Mouse (Mus musculus): ENCODE results near the gene Dcaf8.

DNA sequence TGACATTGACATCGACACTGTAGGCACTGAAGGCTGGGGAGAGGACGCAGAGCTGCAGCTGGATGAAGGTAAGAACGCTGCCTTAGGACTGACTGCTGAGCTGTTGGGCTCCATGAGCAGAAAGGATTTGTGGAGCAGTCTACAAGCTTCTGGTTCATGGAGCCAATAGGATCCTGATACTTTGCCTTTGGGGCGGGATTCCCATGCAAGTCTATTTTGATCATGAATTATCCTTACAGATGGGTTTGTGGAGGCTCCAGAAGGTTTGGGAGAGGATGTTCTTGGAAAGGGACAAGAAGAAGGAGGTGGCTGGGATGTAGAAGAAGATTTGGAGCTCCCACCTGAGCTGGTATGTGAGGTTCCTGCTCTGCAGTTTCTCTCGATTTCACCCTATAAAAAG, 30.9 kb upstream of the Dcaf8 start:
- no peak for TF ChIP-seq CTCF (IDR thresholded peaks at IDR 0.05; ENCODE audit: low read depth)
- TF ChIP-seq EP300 (IDR thresholded peaks at IDR 0.05; ENCODE audit: low read depth): no peak

Data from liver, postnatal 0 days (tissue).